Mouse (Mus musculus) spleen, embryonic (tissue): ENCODE measurements at regions not wholly inside any gene's neighbourhood (a gene's known extent, or its start where the extent isn't known, plus 50 kb on each side); places are given as distances from the start of the nearest gene placed in this dataset.

Experiments
- CTCF ChIA-PET: fragments of 350-600 bp; sonication (Branson Sonifier 250); formaldehyde crosslinking; loops from one replicate; lab custom pipeline; 2022; lab: Charles Lee

- CTCF ChIA-PET: interaction anchor here (0.8 kb wide), 1 partner anchor 121 kb away, joined by 3 read pairs; no protein-coding TSS in a partner anchor
Observed at GRCm38 (mm10) chr11:114281041-114281695, 214.3 kb upstream of the Sdk2 start.

GRCm38 (mm10) chr11:114277513-114278304 lies 210.9 kb upstream of the Sdk2 start:
- CTCF ChIA-PET: no interaction called here

DNA sequence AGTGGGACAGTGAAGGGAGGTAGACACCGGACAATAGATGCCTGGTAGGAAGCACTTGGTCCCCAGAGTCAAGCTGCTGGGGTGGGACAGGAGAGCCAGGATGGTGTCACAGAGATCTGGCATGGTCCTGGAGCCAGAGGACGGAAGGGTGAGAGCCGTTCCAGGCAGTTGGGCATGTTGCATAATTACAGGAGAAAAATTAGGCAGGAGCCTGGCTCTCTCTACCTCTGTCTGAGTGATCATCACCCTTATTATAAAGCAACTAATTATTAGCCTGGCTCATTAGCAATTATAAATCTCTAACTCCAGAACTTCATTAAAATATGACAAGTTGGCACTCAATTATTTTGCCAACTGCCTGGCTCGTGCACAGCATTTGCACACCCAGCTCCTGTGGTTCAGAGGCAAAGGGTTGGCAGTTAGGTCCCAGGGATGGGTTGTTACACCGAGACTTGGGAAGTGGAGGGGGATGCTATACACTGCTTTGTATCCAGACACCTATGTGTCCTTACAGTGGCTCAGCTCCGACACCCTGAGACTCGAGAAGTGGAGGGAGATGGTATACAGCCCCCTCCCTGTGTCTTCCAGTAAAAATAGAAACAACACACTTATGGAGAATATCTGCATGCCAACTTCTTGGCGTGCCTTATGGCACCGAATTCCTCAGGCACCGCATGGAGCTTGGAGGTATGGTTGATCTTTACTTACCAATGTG lies 203.7 kb upstream of the Sdk2 start:
- CTCF ChIA-PET: no interaction called here

- CTCF ChIA-PET: no interaction called here
Observed at GRCm38 (mm10) chr11:114261959-114262358, 195.1 kb upstream of the Sdk2 start.

GRCm38 (mm10) chr11:114258218-114258617 lies 191.4 kb upstream of the Sdk2 start:
- CTCF ChIA-PET: interaction anchor here (0.7 kb wide), 1 partner anchor 8 kb away, joined by 4 read pairs; no protein-coding TSS in a partner anchor

DNA sequence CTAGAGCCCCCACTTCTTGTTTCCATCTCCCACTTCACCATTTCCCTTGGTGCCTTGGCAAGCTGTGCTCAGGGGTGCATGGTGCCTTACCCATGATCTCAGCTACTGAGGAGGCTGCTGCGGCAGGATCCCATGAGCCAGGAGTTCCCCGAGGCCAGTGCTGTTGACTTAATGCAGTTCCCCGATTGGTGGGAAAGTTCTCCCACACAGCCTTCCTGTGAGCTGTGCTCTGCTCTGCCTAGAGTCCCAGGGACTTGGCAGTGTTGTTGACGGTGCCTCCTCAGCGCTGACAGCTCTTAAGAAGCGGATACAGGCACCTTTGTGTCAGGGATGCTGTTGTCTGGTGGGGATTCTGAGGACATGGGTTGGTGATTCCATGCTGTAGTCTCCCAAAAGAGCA lies 190.9 kb upstream of the Sdk2 start:
- CTCF ChIA-PET: interaction anchor here (0.7 kb wide), 1 partner anchor 9 kb away, joined by 4 read pairs; no protein-coding TSS in a partner anchor

DNA sequence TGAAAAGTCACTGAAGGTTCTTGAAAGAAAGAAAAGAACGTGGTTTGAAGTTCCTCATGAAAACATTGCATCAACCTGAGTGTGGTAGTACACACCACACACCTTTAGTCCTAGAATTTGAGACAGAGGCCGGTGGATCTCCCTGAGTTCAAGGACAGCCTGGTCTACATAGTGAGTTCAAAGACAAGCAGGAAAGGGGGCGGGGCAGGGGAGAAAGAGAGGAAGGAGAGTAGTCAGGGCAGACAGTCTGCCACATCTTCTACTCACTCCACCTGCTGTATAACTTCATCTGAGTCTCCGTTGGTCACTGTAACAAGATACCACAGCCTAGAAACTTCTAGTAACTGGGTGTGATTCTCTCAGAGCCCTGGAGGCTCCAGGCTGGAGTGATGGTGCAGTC lies 190.2 kb upstream of the Sdk2 start:
- CTCF ChIA-PET: no interaction called here

GRCm38 (mm10) chr11:114254344-114254743 lies 187.5 kb upstream of the Sdk2 start:
- CTCF ChIA-PET: no interaction called here

- CTCF ChIA-PET: no interaction called here
Observed at GRCm38 (mm10) chr11:114251614-114252013, 184.8 kb upstream of the Sdk2 start.

DNA sequence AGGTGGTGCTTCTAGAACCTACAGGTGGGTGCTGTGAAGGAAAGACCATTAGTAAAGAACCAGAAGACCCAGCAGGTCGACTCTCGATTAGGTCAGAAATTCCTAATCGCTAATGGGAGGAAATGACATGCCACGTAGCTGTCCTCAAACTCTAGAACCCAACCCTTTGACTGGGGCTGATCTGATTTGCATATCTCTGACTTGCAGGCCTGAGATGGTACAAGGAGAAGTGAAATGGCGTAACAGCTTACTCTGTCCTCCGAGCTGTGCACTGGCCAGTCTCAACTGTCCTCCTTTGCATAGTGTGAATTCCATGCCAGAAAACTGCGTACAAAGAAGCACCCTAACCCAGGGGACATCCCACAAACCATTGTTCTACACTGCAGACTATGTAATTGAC lies 182.4 kb upstream of the Sdk2 start:
- CTCF ChIA-PET: no interaction called here

- CTCF ChIA-PET: no interaction called here
Observed at GRCm38 (mm10) chr11:114248261-114248898, 181.5 kb upstream of the Sdk2 start.

GRCm38 (mm10) chr11:114239311-114239803 lies 172.5 kb upstream of the Sdk2 start:
- CTCF ChIA-PET: no interaction called here

DNA sequence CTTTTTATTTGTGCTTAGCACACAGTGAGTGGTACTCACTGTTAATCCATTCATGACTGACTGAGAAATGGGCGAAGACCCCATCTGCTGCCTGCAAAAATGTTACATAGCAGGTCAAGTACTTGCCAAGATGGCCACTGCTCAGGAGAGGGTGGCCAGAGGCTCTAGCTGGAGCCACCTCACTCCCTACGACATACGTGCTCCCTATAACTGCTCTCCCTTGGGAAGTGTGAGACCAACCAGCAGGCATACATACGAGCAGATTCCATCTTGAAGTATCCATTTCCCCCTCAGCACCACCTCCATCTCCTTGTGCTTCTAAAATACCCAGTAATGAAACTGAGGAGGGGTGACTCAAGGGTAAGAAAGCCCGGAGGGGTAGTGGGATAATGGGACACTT lies 172.0 kb upstream of the Sdk2 start:
- CTCF ChIA-PET: no interaction called here

DNA sequence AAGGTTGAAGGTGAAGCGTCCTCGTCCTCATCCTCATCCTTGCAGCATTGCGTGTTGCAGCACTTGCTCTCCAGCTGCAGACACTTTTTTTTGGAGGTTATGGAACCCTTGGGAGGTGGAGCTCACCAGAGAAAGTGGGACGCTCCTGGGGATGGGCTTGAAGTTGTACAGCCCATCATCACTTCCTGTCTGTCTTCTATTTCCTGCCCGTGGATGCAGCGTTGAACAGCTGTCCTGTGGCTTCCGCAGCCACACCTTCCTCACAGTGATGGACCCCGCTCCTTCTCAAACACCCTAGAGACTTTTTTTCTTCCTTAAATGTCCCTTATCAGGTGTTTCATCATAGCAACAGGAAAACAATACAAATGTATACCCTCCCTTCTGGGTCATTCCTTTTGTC lies 171.5 kb upstream of the Sdk2 start:
- CTCF ChIA-PET: no interaction called here

GRCm38 (mm10) chr11:114234542-114234910 lies 167.7 kb upstream of the Sdk2 start:
- CTCF ChIA-PET: no interaction called here

DNA sequence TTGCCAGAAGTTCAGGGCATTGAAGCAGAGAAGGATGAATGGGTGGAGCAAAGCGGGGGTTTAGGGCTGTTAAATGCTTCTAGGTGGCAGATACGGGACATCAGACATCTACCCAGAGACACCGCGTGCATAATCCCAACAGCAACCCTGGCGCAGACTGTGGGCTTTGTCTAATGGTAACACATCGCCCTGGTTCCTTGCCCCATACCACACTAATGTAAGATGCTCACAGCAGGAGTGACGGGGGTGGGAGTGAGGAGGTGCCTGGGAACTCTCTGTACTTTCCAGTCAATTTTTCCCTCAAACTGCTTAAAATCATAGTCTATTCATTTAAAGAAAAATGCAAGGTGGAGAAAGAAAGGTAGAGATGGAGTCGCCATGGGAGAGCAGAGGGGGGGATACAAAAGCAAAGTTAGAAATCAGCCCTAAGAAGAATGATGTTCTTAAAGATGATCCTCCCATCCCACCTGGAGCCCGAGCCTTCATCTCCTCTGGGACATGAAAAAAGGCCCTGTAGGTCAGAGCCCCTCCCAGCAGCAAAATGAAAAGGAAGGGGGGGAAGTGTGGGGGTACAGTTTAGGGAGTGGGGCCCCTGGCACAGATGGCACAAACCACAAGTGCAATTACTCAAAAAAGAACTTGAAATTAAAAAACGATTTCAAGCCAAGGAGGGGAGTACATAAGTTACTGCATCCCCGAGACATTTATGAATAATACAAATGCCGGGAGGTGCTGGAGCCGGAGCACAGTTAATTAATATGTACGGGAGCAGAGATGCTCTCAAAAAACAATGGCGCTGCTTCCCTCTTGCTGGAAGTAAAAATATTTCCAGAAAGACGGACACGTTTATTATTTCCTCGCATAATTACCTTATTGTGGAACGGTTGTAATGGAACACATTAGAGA lies 167.0 kb upstream of the Sdk2 start:
- CTCF ChIA-PET: no interaction called here

- CTCF ChIA-PET: no interaction called here
Observed at GRCm38 (mm10) chr11:114231841-114232240, 165.0 kb upstream of the Sdk2 start.

DNA sequence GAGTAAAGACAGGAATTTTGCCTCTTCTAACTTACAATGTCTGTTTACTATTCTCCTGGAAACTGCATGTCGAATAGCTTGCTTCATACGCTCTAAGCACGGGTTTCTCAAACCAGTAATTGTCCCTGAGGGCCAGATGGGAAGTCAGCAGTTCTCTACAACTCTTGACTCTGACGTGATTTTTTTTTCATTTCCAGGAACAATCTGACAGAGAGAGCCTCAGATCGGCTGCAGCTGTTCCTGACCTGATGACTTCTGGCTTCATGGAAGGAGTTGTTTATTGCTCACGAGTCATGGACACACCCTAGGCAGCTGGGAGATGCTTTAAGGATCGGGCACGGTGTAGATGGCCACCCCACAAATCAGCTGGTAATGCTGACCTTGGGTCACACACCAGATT lies 162.9 kb upstream of the Sdk2 start:
- CTCF ChIA-PET: interaction anchor here (0.6 kb wide), 1 partner anchor 177 kb away, joined by 5 read pairs; no protein-coding TSS in a partner anchor

DNA sequence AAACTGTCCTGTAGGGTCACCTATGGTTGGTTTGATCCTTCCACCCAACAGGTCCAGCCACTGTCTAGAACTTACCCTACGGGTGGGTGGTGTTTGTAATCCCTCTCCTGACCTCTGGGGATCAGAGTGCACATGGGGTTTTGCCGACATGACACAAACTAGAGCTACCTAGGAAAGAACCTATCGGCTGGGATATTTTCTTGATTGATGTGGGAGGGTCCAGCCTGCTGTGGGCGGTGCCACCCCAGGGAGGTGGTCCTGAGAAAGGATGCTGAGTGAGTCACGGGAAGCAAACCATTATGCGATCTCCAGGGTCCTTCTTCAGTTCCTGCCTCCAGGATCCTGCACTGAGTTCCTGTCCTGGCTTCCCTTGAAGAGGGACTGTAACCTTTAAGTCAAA lies 162.3 kb upstream of the Sdk2 start:
- CTCF ChIA-PET: no interaction called here

- CTCF ChIA-PET: interaction anchor here (0.5 to 0.7 kb wide), 2 partner anchors 23 to 46 kb away, joined by 6 to 13 read pairs; no protein-coding TSS in a partner anchor
Observed at GRCm38 (mm10) chr11:114226553-114226952, 159.7 kb upstream of the Sdk2 start.

GRCm38 (mm10) chr11:114224706-114225105 lies 157.9 kb upstream of the Sdk2 start:
- CTCF ChIA-PET: no interaction called here
